Mouse (Mus musculus) lung, postnatal 0 days (tissue): ENCODE data around the gene Eya2.

Experiments
- CTCF ChIP-seq: IDR thresholded peaks from 2 replicates; pipeline ENCODE4 v1.5.1; 2016; ENCODE audit warnings: antibody characterized with exemption, mild to moderate bottlenecking
- EP300 ChIP-seq: IDR thresholded peaks from 2 replicates; pipeline ENCODE4 v1.6.1; 2016; ENCODE audit warnings: antibody characterized with exemption, mild to moderate bottlenecking, control low read depth

DNA sequence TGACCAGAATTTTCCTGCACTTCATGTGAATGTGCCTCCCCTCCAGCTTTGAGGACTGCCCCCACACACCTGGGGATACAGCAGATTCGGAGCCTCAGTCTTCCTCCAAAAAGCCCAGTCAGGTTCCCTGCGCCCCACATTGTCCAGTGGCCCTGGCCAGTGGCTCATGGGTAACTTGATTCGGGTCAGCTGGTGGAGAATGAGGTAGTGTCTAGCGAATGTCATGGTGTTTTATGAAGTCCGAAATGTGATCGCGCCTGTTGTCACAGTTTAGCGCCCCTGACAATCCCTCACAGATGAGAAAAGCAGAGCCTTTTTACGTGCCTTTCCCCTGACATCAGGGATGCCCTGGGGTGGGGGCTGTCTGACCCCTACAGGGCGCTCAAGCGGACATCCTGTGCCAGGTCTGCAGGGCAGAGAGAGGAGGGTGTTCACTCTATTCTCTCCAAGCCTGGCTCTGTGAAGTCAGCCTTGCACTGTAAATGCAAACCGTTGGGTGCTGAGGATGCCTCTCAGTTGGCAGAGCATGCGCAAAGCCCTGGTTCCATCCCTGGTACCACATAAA, 164.7 kb downstream of the Eya2 start:
- TF ChIP-seq EP300: no peak
- TF ChIP-seq CTCF: no peak
